Mouse (Mus musculus) urinary bladder, adult 18-20 months (tissue): Measurements from ENCODE around the gene Pabpc4.
"Not testable (repeated sequence)": the region's sequence is repeated elsewhere in the genome, so short reads cannot be mapped to it uniquely, and the experiment has no call there.

Experiments used
- DNase-seq, 2 experiments: peaks; one replicate each; pipeline ENCODE4 v3.0.0; 2022; ENCODE audit warnings: low spot score in 2 of 2, mixed read lengths in 2 of 2

Pabpc4 gene

GRCm38 (mm10) chr4:123247147-123247880 lies 14.8 kb upstream of the Pabpc4 start:
- DNase-seq: no peak

GRCm38 (mm10) chr4:123248971-123249567 lies 13.1 kb upstream of the Pabpc4 start:
- DNase-seq: no peak

GRCm38 (mm10) chr4:123252214-123252613 lies 9.9 kb upstream of the Pabpc4 start:
- DNase-seq: no peak

GRCm38 (mm10) chr4:123254617-123255016 lies 7.5 kb upstream of the Pabpc4 start:
- DNase-seq: no peak

GRCm38 (mm10) chr4:123260071-123260746 lies 1.9 kb upstream of the Pabpc4 start:
- no peak for DNase-seq

- no peak for DNase-seq
Measured at GRCm38 (mm10) chr4:123271063-123271462, 8.9 kb downstream of the Pabpc4 start.

GRCm38 (mm10) chr4:123280117-123280516 lies 18.0 kb downstream of the Pabpc4 start:
- no peak for DNase-seq

GRCm38 (mm10) chr4:123282500-123282899 lies 20.3 kb downstream of the Pabpc4 start:
- DNase-seq: peak; percentile 86 to 88

GRCm38 (mm10) chr4:123282915-123283674 lies 20.9 kb downstream of the Pabpc4 start:
- peak in 1 of 2 experiments; percentile 37 for DNase-seq

- DNase-seq: not testable (repeated sequence)
Measured at GRCm38 (mm10) chr4:123283675-123284064, 21.5 kb downstream of the Pabpc4 start.

- DNase-seq: no peak
Measured at GRCm38 (mm10) chr4:123284731-123285624, 22.8 kb downstream of the Pabpc4 start.

- DNase-seq: no peak
Measured at GRCm38 (mm10) chr4:123286790-123287189, 24.6 kb downstream of the Pabpc4 start.

- no peak for DNase-seq
Measured at GRCm38 (mm10) chr4:123289038-123289437, 26.9 kb downstream of the Pabpc4 start.

- DNase-seq: no peak
Measured at GRCm38 (mm10) chr4:123292390-123292789, 30.2 kb downstream of the Pabpc4 start.

GRCm38 (mm10) chr4:123292989-123293388 lies 30.8 kb downstream of the Pabpc4 start:
- no peak for DNase-seq

- DNase-seq: no peak
Measured at GRCm38 (mm10) chr4:123293661-123294443, 31.7 kb downstream of the Pabpc4 start.

- DNase-seq: not testable (repeated sequence)
Measured at GRCm38 (mm10) chr4:123295026-123295425, 32.9 kb downstream of the Pabpc4 start.

GRCm38 (mm10) chr4:123295516-123296147 lies 33.5 kb downstream of the Pabpc4 start:
- DNase-seq: no peak

GRCm38 (mm10) chr4:123296148-123296534 lies 34.0 kb downstream of the Pabpc4 start:
- no peak for DNase-seq
